ENCODE assay signal across 8 mouse cellular contexts in the genomic region with DNA sequence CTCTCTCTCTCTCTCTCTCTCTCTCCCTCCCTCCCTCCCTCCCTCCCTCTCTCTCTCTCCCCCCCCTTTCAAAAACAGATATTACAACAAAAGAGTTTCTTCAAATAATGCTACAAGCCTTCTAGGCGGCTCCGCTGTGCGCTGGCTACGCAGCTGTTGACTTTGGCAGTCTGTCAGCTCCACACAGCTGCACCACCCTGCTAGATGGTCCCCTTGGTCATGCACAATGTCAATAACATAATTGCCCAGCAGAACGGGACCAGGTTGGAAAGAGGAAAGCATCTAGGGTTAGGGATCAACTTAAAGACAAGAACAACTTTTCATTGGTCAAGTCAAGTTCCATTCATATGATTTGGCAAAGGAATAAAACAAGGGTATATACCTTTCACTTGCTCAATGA.
DNase-seq lines count a peak whose midpoint lies in the region; ATAC-seq and TF ChIP-seq lines count a peak whose summit lies in the region.

No protein-coding gene starts in this region.

- no peak for ATAC-seq in activated CD4-positive, CD25-positive, alpha-beta regulatory T cell, adult 4 months

- H3K9me3 ChIP-seq in limb, embryonic 10.5 days (replicated peaks) = no peaks in the 10 kb centered on the region

- H3K27me3 ChIP-seq in limb, embryonic 10.5 days (ENCODE audit: low read depth, poor library complexity, severe bottlenecking) = peaks cover 42% of the 10 kb centered on the region
- H3K27me3 ChIP-seq in thymus, adult 2 months (ENCODE audit: control insufficient read depth, insufficient read depth, low read length) = no peaks in the 10 kb centered on the region

- no peaks in the 10 kb centered on the region for H3K36me3 ChIP-seq in limb, embryonic 10.5 days
- no peaks in the 10 kb centered on the region for H3K36me3 ChIP-seq in thymus, adult 2 months (ENCODE audit: control insufficient read depth, insufficient read depth, low read length)

- H3K4me3 ChIP-seq in limb, embryonic 10.5 days = peak overlapping the region; percentile 47; the same call in 1 of the 2 replicates
- no peak overlapping the region for H3K4me3 ChIP-seq in thymus, adult 2 months (ENCODE audit: control insufficient read depth, insufficient read depth, low read length)

- no peak for TF ChIP-seq CTCF in thymus, adult 2 months (IDR thresholded peaks at IDR 0.05; ENCODE audit: borderline replicate concordance, control insufficient read depth, extremely low read depth, insufficient read depth, low read length, poor library complexity)

- H3K27ac ChIP-seq in limb, embryonic 10.5 days = no peak overlapping the region
- no peak overlapping the region for H3K27ac ChIP-seq in thymus, adult 2 months (ENCODE audit: control insufficient read depth, insufficient read depth, low read length)

- H3K4me1 ChIP-seq in limb, embryonic 10.5 days = peaks cover 11% of the 10 kb centered on the region
- no peaks in the 10 kb centered on the region for H3K4me1 ChIP-seq in thymus, adult 2 months (replicated peaks; ENCODE audit: control insufficient read depth, insufficient read depth, low read length)

- no peak for TF ChIP-seq POLR2A in thymus, adult 2 months (IDR thresholded peaks at IDR 0.05; ENCODE audit: control insufficient read depth, extremely low read depth, insufficient read depth, low read length, poor library complexity)

- 17% methylated on average over 5 of the region's 5 CpGs for WGBS in limb, embryonic 10.5 days
- 42% methylated on average over 5 of the region's 5 CpGs for WGBS in thymus, adult 2 months

- DNase-seq in cerebellum, postnatal 14 days = peak; percentile 32 to 36
- no peak for DNase-seq in cerebellum, adult 11 months
- peak; percentile 30 to 32 for DNase-seq in right cerebral cortex, postnatal 10 days (ENCODE audit: low spot score in 2 of 2)
- DNase-seq in right cerebral cortex, postnatal 36 days (ENCODE audit: low spot score in 2 of 2) = no peak
- no peak for DNase-seq in limb, embryonic 10.5 days (ENCODE audit: low spot score)
- no peak for DNase-seq in urinary bladder, postnatal 14 days (ENCODE audit: low spot score)
- no peak for DNase-seq in thymus, adult 2 months

Comparison
In these comparisons a context has a peak if more than half of its experiments do, and no peak if none do; other contexts are left out.
1. DNase-seq: peak in cerebellum, postnatal 14 days (2 of 2) and right cerebral cortex, postnatal 10 days (2 of 2); none in cerebellum, adult 11 months (single experiment), right cerebral cortex, postnatal 36 days (0 of 2), limb, embryonic 10.5 days (single experiment), urinary bladder, postnatal 14 days (single experiment) and thymus, adult 2 months (single experiment).